Mouse (Mus musculus) C2C12 (cell line): Measurements from ENCODE around the gene Fam117a. TPM values are rescaled to one million over a fixed set of nuclear protein-coding genes. Genes with fewer than 3 reads are reported as not detected.

Source experiments
- H3K27me3 ChIP-seq: one replicate; pipeline ENCODE4 v1.6.1; 2011; ENCODE audit not compliant: control insufficient read depth, insufficient read depth, insufficient read length
- H3K36me3 ChIP-seq: one replicate; pipeline ENCODE4 v1.6.1; 2011; ENCODE audit not compliant: control insufficient read depth, insufficient read depth
- H3K4me3 ChIP-seq: one replicate; pipeline ENCODE4 v1.5.1; 2011; ENCODE audit warnings: mild to moderate bottlenecking, control low read depth; ENCODE audit not compliant: poor library complexity, insufficient read depth, severe bottlenecking
- H3K79me2 ChIP-seq: one replicate; pipeline ENCODE4 v1.6.1; 2011; ENCODE audit not compliant: control insufficient read depth, insufficient read depth
- H3K79me3 ChIP-seq: one replicate; pipeline ENCODE4 v1.6.1; 2011; ENCODE audit warnings: low read depth, control low read depth
- H3ac ChIP-seq: one replicate; pipeline ENCODE3; 2011; ENCODE audit warnings: low read depth; ENCODE audit not compliant: control insufficient read depth, insufficient read length
- CEBPB ChIP-seq: IDR thresholded peaks from one replicate; pipeline ENCODE4 v1.6.1; 2011; ENCODE audit warnings: low read depth, mild to moderate bottlenecking, control low read depth, moderate library complexity
- CTCF ChIP-seq: IDR thresholded peaks from one replicate; pipeline ENCODE4 v1.5.1; 2011; ENCODE audit not compliant: control insufficient read depth, insufficient read depth, insufficient read length
- FOSL1 ChIP-seq: IDR thresholded peaks from one replicate; pipeline ENCODE4 v1.8.0; 2011; ENCODE audit warnings: mild to moderate bottlenecking, low read length; ENCODE audit not compliant: poor library complexity, insufficient read depth, severe bottlenecking
- MAX ChIP-seq: IDR thresholded peaks from one replicate; pipeline ENCODE4 v1.6.1; 2011; ENCODE audit warnings: mild to moderate bottlenecking, control low read depth
- MYOD1 ChIP-seq: IDR thresholded peaks from one replicate; pipeline ENCODE4 v1.6.1; 2011; ENCODE audit warnings: low read depth; ENCODE audit not compliant: control insufficient read depth, insufficient read length
- MYOG ChIP-seq: IDR thresholded peaks from one replicate; pipeline ENCODE4 v1.6.1; 2011; ENCODE audit not compliant: control insufficient read depth, insufficient read length; ENCODE audit errors: extremely low read depth
- USF1 ChIP-seq: IDR thresholded peaks from one replicate; pipeline ENCODE4 v1.6.1; 2011; ENCODE audit warnings: low read depth, mild to moderate bottlenecking, control low read depth, moderate library complexity
- polyA plus RNA-seq: library from polyadenylated mRNA; unstranded; fragments of >200 nt; fragmentation: generic; extraction: Trizol; gene quantifications from one replicate; pipeline ENCODE4 v1.2.1, GENCODE M21; 2012; ENCODE audit warnings: missing spikeins

Fam117a gene
- polyA plus RNA-seq, 1 experiment: 7.7 TPM

DNA sequence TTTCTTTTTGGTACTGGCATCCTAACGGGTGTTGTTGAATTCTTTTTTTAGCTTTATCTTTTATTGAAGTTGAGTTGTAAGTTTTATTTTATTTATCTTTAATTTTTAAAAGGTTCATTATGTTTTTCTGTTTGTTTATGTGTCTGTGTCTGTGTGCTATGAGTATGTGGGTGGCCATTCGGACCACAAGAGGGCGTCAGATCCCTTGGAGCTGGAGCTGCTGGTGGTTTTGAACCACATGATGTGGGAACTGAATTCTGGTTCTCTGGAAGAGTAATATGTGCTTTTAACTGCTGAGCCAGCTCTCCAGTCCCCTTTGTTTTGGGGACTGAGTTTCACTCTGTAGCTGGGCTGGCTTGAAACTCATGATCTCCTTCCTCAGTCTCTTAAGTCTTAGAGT, 86.7 kb downstream of the Fam117a start:
- peaks cover 26% of the 10 kb centered on the region for H3K36me3 ChIP-seq
- TF ChIP-seq CEBPB (no peak), CTCF (no peak), MYOG (no peak), FOSL1 (no peak), MAX (no peak), MYOD1 (no peak), USF1 (no peak)
- no peak overlapping the region for H3K4me3 ChIP-seq
- peaks cover 85% of the 10 kb centered on the region for H3K79me3 ChIP-seq
- no peaks in the 10 kb centered on the region for H3K27me3 ChIP-seq
- H3ac ChIP-seq: no peak overlapping the region
- H3K79me2 ChIP-seq: peaks cover 99% of the 10 kb centered on the region

DNA sequence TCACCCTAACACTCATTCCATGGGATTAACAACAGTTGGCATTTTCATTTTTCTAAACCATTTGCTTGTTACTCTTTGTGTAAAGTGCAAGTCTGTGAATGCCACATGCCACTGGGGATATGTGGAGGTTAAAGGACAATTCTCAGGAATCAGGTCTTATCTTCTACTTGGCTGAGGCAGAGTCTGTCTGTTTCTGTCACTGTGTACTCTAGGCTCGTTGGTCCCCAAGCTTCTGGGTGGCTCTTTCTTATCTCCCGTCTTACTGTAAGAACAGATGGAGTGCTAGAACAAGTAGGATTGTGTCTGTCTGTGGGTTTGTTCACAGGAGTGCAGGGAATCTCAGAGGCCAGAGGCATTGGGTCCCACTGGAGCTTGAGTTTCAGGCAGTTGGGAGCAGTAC, 94.5 kb downstream of the Fam117a start:
- peaks cover 28% of the 10 kb centered on the region for H3K36me3 ChIP-seq
- H3K79me3 ChIP-seq: peaks cover 60% of the 10 kb centered on the region
- TF ChIP-seq FOSL1 (no peak), MAX (no peak), MYOD1 (no peak)
- no peak overlapping the region for H3ac ChIP-seq
- H3K79me2 ChIP-seq: peaks cover 98% of the 10 kb centered on the region
- no peaks in the 10 kb centered on the region for H3K27me3 ChIP-seq
- H3K4me3 ChIP-seq: no peak overlapping the region

Other genes with a start within 250 kb of the Fam117a start
- 31.8 TPM for gene Dlx3, start 216.9 kb upstream of the Fam117a start, polyA plus RNA-seq
- 0.37 TPM for gene Dlx4, start 190.8 kb upstream of the Fam117a start, polyA plus RNA-seq
- gene Tac4, start 75.5 kb upstream of the Fam117a start, polyA plus RNA-seq: 0.04 TPM
- gene Kat7, start 26.8 kb upstream of the Fam117a start, polyA plus RNA-seq: 44.3 TPM
- gene Slc35b1, start 47.7 kb downstream of the Fam117a start, polyA plus RNA-seq: 79.1 TPM
- 59.0 TPM for gene Spop, start 77.1 kb downstream of the Fam117a start, polyA plus RNA-seq
- gene Nxph3, start 177.6 kb downstream of the Fam117a start, polyA plus RNA-seq: 1.2 TPM